Mouse (Mus musculus): ENCODE results near the gene Plxnb2.
A peak's percentile ranks its signal among the peaks of the same experiment; 100 is the strongest.

Plxnb2 gene

DNA sequence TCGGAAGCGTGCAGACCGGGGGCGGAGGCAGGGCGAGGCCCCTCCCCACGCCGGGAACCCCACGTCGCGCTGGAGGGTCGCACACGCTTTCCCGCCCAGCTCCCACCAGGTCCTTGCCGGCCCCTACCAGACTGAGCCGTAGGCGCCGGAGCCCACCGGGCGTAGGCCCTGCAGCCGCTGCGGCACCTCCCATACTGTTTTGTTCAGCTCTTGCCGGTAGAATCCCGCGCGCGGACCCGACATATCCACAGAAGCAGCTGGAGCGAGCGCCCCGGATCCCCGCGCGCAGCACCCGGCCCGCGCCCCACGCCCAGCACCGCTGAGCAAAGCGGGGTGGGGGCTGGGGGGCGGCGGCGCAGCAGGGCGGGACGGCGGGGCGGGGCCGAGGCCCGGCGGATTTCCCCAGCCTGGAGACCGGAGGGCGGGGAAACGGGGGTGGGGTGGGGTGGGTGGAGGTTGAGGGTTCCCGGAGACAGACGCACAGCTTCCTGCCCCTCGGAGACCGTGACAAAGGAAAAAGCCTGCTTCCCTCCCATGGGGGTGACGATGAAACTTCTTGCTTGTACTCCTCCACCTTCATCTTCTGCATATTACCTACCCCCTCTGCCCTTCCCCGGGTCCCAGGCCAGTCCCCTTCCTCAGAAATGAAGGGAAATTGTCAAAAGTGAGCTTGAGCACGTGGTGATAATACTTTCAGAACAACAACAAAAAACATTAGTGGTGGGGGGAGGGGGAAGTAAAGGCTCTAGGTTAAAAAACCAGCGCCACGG lies 31.1 kb downstream of the Plxnb2 start, which contains the start of gene Mapk11:
Gene Mapk11 (minus strand): TSS at position 358 of the 770 bp plus-strand sequence.
- DNase-seq (ENCODE audit: low read depth in 2 of 2, low spot score in 2 of 2): peak in 1 of 2 experiments; percentile 39

- no peak for DNase-seq (ENCODE audit: low read depth in 2 of 2, low spot score in 2 of 2)
Observed at GRCm38 (mm10) chr15:89148496-89149270, 31.9 kb downstream of the Plxnb2 start.

DNA sequence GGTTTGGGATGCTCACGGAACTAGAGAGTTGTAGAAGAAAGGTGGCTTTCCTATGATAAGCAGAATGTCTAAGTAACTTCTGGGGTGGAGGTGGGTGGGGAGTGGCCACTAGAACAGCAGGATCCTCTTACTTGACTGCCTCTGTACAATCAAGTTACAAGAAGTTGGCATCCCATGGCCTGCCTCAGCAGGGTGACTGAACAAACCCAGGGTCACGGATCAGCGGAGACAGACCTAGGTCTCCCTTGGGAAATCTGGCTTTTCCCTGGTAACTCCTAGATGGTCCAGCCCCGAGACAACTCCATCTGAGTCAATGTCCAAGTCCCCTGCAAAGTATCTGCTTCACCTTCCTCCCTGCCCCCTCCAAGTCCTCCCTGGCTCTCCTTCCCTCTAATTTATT lies 32.7 kb downstream of the Plxnb2 start:
- no peak for DNase-seq (ENCODE audit: low read depth in 2 of 2, low spot score in 2 of 2)

DNA sequence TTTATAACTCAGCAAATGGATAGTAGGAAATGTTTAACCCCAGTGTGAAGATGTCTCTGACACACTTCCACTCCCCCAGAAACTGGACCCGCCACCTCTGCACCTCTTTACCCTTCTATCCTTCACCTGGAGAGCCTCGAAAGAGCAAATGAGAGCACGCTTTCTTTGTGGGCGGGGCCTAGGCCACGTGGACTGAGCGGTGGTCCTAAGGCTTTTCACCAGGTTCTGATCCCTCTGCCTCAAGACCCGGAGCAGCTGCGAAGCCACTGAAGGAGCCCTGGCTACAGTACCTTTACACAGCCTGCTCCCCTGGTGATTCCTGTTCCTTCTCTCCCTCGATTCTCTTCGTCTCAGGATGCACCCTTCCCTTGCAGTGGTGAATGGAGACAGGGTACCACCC lies 33.1 kb downstream of the Plxnb2 start:
- no peak for DNase-seq (ENCODE audit: low read depth in 2 of 2, low spot score in 2 of 2)

GRCm38 (mm10) chr15:89147024-89147423 lies 33.6 kb downstream of the Plxnb2 start:
- DNase-seq (ENCODE audit: low read depth in 2 of 2, low spot score in 2 of 2): peak; percentile 40 to 56

GRCm38 (mm10) chr15:89146537-89146936 lies 34.1 kb downstream of the Plxnb2 start:
- DNase-seq (ENCODE audit: low read depth in 2 of 2, low spot score in 2 of 2): peak in 1 of 2 experiments; percentile 42

DNA sequence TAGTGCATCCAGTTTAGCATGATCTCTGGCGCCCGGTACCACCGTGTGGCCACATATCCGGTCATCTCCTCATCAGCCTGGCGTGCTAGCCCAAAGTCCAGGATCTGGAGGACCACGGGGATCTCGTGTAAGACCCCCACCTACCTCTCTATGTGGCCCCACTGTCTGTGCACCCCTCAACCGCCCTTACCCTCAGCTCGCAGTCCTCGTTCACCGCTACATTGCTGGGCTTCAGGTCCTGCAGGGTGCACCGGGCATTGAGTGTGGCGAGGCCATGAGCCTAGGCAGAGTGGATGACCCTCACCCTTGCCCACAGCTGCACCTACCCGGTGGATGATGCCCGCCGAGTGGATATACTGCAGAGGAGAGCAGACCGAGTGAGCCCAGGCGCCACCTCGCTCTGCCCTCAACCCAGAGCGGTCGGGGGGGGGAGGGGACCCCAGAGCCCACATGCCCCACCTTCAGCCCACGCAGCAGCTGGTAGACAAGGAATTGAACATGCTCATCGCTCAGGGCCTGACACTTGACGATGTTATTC lies 34.7 kb downstream of the Plxnb2 start:
- no peak for DNase-seq (ENCODE audit: low read depth in 2 of 2, low spot score in 2 of 2)

GRCm38 (mm10) chr15:89144965-89145364 lies 35.6 kb downstream of the Plxnb2 start:
- no peak for DNase-seq (ENCODE audit: low read depth in 2 of 2, low spot score in 2 of 2)

DNA sequence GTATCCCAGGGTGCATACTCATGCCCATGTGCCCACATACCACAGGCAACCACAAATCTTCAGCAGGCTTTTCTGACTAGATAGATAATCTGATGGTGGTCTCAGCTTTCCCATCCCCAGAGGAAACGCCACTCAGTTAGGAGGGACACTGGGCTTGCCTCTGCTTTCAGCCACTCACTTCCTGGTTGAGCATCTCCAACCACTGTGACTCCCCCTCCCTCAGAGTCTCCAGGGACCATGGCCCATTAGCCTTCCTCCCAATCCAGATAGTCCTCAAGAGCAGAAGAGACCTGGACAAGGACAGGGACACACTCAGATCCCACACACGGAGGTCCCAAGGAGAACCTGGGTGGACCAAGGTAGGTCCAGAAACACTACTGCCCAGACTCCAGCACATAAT lies 37.5 kb downstream of the Plxnb2 start:
- no peak for DNase-seq (ENCODE audit: low read depth in 2 of 2, low spot score in 2 of 2)

- DNase-seq (ENCODE audit: low read depth in 2 of 2, low spot score in 2 of 2): no peak
Observed at GRCm38 (mm10) chr15:89141905-89142304, 38.7 kb downstream of the Plxnb2 start.

- no peak for DNase-seq (ENCODE audit: low read depth in 2 of 2, low spot score in 2 of 2)
Observed at GRCm38 (mm10) chr15:89141443-89141842, 39.1 kb downstream of the Plxnb2 start.

GRCm38 (mm10) chr15:89140659-89141252 lies 39.8 kb downstream of the Plxnb2 start, which contains the start of gene Mapk12:
Mapk12 (minus strand) TSS chr15:89140703.
- no peak for DNase-seq (ENCODE audit: low read depth in 2 of 2, low spot score in 2 of 2)

DNA sequence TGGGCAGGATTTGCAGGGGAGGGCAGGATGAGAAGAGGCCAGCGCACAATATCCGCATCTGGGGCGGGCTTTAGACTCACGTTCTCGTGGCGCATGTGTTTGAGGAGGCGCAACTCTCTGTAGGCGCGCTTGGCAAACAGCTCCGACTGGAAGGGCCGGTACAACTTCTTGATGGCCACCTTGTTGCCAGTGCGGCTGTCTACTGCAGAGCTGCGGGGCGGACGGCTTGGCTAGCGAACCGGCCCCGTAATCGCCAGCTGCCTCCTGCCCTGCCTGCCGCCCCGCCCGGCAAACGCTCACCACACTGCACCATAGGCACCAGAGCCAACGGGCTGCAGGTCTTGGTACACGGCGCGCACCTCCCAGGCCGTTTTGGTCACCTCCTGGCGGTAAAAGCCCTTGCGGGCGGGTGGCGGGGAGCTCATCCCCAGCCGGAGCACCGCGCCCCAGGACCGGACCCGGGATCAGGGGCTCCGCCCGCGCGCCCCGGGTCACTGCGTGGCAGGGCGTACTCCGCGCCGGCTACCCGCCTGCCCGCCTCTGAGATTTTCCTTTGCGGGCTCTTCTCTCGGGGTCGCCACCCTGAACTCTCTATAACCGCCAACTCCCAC lies 40.4 kb downstream of the Plxnb2 start:
- no peak for DNase-seq (ENCODE audit: low read depth in 2 of 2, low spot score in 2 of 2)

GRCm38 (mm10) chr15:89138531-89138930 lies 42.1 kb downstream of the Plxnb2 start:
- DNase-seq (ENCODE audit: low read depth in 2 of 2, low spot score in 2 of 2): no peak

DNA sequence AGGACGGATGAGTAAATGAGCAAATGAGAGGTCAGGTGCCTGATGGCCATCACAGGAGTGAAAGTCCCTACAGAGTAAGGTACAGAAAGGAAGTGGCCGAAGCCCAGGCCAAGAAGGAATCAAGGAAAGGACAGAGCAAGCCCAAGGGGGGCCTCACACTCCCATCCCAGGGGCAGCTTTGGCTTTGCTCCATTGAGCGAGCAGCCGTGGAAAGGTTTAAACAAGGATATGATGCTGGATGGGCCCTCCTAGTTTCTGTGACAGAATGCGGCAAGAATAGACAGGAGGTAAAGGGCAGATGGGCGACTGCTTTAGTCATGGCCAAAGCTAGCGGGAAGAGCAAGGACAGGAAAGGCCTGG lies 42.6 kb downstream of the Plxnb2 start:
- no peak for DNase-seq (ENCODE audit: low read depth in 2 of 2, low spot score in 2 of 2)

GRCm38 (mm10) chr15:89137378-89138045 lies 43.1 kb downstream of the Plxnb2 start:
- no peak for DNase-seq (ENCODE audit: low read depth in 2 of 2, low spot score in 2 of 2)

DNA sequence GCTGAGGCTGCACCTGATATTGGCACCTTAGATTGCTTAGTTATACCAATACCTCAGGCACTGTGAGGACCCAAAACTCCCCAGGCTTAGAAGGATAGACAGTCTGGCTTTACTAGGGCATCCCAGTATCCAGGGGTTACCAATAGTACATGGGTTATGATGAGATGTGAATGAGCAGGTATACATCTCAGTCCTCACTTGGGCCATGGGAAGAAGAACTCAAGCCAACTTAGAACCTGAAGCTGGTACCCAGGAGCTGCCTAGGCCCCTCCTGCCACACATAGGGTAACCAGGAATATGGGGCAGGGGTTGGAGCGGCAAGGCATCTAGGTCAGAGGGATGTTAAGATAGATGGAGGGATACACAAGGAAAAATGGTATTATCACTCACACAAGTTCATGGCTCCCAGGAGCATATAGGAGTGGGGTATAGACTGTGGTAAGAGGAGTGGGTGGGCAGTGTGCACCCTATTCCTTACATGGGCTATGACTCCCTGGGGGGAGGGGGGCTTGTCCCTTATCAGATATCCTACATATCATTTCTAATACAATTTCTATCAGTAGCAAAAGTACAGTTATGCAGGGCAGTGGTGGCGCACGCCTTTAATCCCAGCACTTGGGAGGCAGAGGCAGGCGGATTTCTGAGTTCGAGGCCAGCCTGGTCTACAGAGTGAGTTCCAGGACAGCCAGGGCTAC lies 44.0 kb downstream of the Plxnb2 start:
- DNase-seq (ENCODE audit: low read depth in 2 of 2, low spot score in 2 of 2): no peak

- DNase-seq (ENCODE audit: low read depth in 2 of 2, low spot score in 2 of 2): peak; percentile 74 to 88
Observed at GRCm38 (mm10) chr15:89131316-89131715, 49.3 kb downstream of the Plxnb2 start.

DNA sequence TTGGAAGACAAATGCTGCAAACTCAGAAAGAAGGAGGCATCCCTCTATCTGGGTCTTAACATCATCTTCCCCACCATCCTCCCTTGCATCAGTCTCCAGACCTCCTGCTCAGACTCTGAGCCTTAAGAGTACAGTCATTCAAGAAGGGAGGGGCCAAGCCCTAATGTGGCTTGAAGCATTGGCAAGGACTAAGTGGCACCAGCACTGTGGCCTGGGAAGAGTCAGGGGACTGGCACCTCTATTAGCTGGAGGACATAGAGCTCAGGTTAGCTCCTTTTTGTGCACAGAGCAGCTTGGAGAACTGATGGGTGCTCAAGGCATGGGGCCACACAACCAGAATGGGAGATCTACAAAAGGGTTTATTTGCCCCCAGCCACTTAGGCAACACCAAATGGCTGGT lies 50.3 kb downstream of the Plxnb2 start:
- no peak for DNase-seq (ENCODE audit: low read depth in 2 of 2, low spot score in 2 of 2)

Data from CD8-positive naive resting alpha-beta T cell, adult 2 months (primary cell).